ENCODE assay signal across 32 mouse cellular contexts in genomic region chr4:116857203-116857602, GRCm38 (mm10). TPM values are rescaled to one million over a fixed set of nuclear protein-coding genes. Genes with fewer than 3 reads are reported as not detected.
DNase-seq lines count a peak whose midpoint lies in the region; ATAC-seq and TF ChIP-seq lines count a peak whose summit lies in the region.
"Had no signal": no experiment of that assay in that cellular context is flagged by ENCODE, and none has a peak within 500 bp of the region (broad histone marks: within the 10 kb centered on the region; RNA-seq: fewer than 3 reads in every experiment).

No protein-coding gene starts in this region.

- H3K9me3 ChIP-seq in forebrain, embryonic 15.5 days, result no peaks in the 10 kb centered on the region
- H3K9me3 ChIP-seq in forebrain, embryonic 10.5 days, result no peaks in the 10 kb centered on the region
- no peaks in the 10 kb centered on the region for H3K9me3 ChIP-seq in midbrain, embryonic 14.5 days (ENCODE audit: control insufficient read depth, low read length)
- H3K9me3 ChIP-seq in midbrain, embryonic 15.5 days, result no peaks in the 10 kb centered on the region
- no peaks in the 10 kb centered on the region for H3K9me3 ChIP-seq in midbrain, postnatal 0 days (ENCODE audit: low read length)
- H3K9me3 ChIP-seq: embryonic facial prominence, embryonic 15.5 days; heart, embryonic 13.5 days; neural tube, embryonic 15.5 days had no signal

- peaks cover 7% of the 10 kb centered on the region; the same call in 1 of the 2 replicates for H3K4me1 ChIP-seq in forebrain, embryonic 15.5 days
- H3K4me1 ChIP-seq in forebrain, embryonic 10.5 days, result peaks cover 15% of the 10 kb centered on the region
- H3K4me1 ChIP-seq in midbrain, embryonic 14.5 days (ENCODE audit: control insufficient read depth, insufficient read depth, low read length), result peaks cover 6% of the 10 kb centered on the region; the same call in 1 of the 2 replicates
- H3K4me1 ChIP-seq in midbrain, embryonic 15.5 days, result no peaks in the 10 kb centered on the region
- H3K4me1 ChIP-seq in midbrain, postnatal 0 days (ENCODE audit: insufficient read depth, low read length), result no peaks in the 10 kb centered on the region
- H3K4me1 ChIP-seq: embryonic facial prominence, embryonic 15.5 days; heart, embryonic 13.5 days; neural tube, embryonic 15.5 days had no signal

- H3K9ac ChIP-seq in forebrain, embryonic 15.5 days (replicated peaks), result no peak overlapping the region
- H3K9ac ChIP-seq in midbrain, embryonic 14.5 days (replicated peaks; ENCODE audit: low read length), result no peak overlapping the region
- H3K9ac ChIP-seq in midbrain, embryonic 15.5 days, result no peak overlapping the region
- no peak overlapping the region for H3K9ac ChIP-seq in midbrain, postnatal 0 days (replicated peaks; ENCODE audit: low read length, poor library complexity, severe bottlenecking)
- H3K9ac ChIP-seq: embryonic facial prominence, embryonic 15.5 days; heart, embryonic 13.5 days; liver, embryonic 14.5 days; neural tube, embryonic 15.5 days had no signal

- no peaks in the 10 kb centered on the region for H3K36me3 ChIP-seq in forebrain, embryonic 15.5 days
- no peaks in the 10 kb centered on the region for H3K36me3 ChIP-seq in forebrain, embryonic 10.5 days (replicated peaks)
- no peaks in the 10 kb centered on the region for H3K36me3 ChIP-seq in midbrain, embryonic 14.5 days (ENCODE audit: control insufficient read depth, insufficient read depth, low read length)
- no peaks in the 10 kb centered on the region for H3K36me3 ChIP-seq in midbrain, embryonic 15.5 days (replicated peaks)
- H3K36me3 ChIP-seq in midbrain, postnatal 0 days (ENCODE audit: insufficient read depth, low read length), result no peaks in the 10 kb centered on the region
- H3K36me3 ChIP-seq: embryonic facial prominence, embryonic 10.5 days; embryonic facial prominence, embryonic 15.5 days; heart, embryonic 13.5 days; neural tube, embryonic 15.5 days had no signal

- no peak for TF ChIP-seq CTCF in brain, embryonic 14.5 days (IDR thresholded peaks at IDR 0.05; ENCODE audit: borderline replicate concordance, extremely low read depth, insufficient read depth, insufficient read length)
- no peak for TF ChIP-seq CTCF in midbrain, postnatal 0 days (IDR thresholded peaks at IDR 0.05)
- no peak for TF ChIP-seq CTCF in layer of hippocampus, adult 2 months (conservative IDR thresholded peaks at IDR 0.05)

- DNase-seq in forebrain, embryonic 10.5 days (ENCODE audit: extremely low spot score, low spot score), result no peak
- peak; percentile 45 for DNase-seq in midbrain, embryonic 14.5 days
- DNase-seq in brain, embryonic 14.5 days (ENCODE audit: low read depth), result peak; percentile 79
- DNase-seq in midbrain, postnatal 0 days (ENCODE audit: low spot score), result peak; percentile 2
- DNase-seq in layer of hippocampus, adult 2 months (ENCODE audit: low spot score in 2 of 2), result no peak
- DNase-seq: adrenal gland, postnatal 10 days; cerebellum, adult 2 months; cerebellum, postnatal 14 days; gastrocnemius, adult 2 months; gastrocnemius, postnatal 36 days; heart, adult 2 months; heart, postnatal 10 days; kidney, adult 8-10 months; layer of hippocampus, adult 9-11 months; liver; lung, adult 2 months; lung, postnatal 10 days; retina, postnatal 1 day; thymus, adult 2 months; thymus, postnatal 36 days had no signal

- peak overlapping the region; percentile 36; the same call in 1 of the 2 replicates for H3K27ac ChIP-seq in forebrain, embryonic 15.5 days (replicated peaks)
- no peak overlapping the region for H3K27ac ChIP-seq in forebrain, embryonic 10.5 days
- no peak overlapping the region for H3K27ac ChIP-seq in midbrain, embryonic 14.5 days (replicated peaks; ENCODE audit: low read depth, low read length)
- H3K27ac ChIP-seq in midbrain, embryonic 15.5 days, result no peak overlapping the region
- no peak overlapping the region for H3K27ac ChIP-seq in midbrain, postnatal 0 days (ENCODE audit: low read depth, low read length)
- H3K27ac ChIP-seq in layer of hippocampus, adult 2 months, result no peak overlapping the region
- H3K27ac ChIP-seq: embryonic facial prominence, embryonic 10.5 days; embryonic facial prominence, embryonic 15.5 days; gastrocnemius, adult 2 months; heart, adult 2 months; heart, embryonic 13.5 days; kidney, postnatal 0 days; liver, embryonic 14.5 days; macrophage; neural tube, embryonic 15.5 days had no signal

- TF ChIP-seq POLR2A in brain, embryonic 14.5 days (IDR thresholded peaks at IDR 0.05; ENCODE audit: borderline replicate concordance, extremely low read depth, insufficient read depth, insufficient read length, poor library complexity, severe bottlenecking), result no peak

- H3K27me3 ChIP-seq in forebrain, embryonic 15.5 days, result no peaks in the 10 kb centered on the region
- no peaks in the 10 kb centered on the region for H3K27me3 ChIP-seq in forebrain, embryonic 10.5 days (ENCODE audit: poor library complexity, severe bottlenecking)
- no peaks in the 10 kb centered on the region for H3K27me3 ChIP-seq in midbrain, embryonic 14.5 days (ENCODE audit: control insufficient read depth, insufficient read depth, low read length)
- no peaks in the 10 kb centered on the region for H3K27me3 ChIP-seq in midbrain, embryonic 15.5 days (replicated peaks)
- H3K27me3 ChIP-seq in midbrain, postnatal 0 days (ENCODE audit: insufficient read depth, low read length), result no peaks in the 10 kb centered on the region
- H3K27me3 ChIP-seq: embryonic facial prominence, embryonic 15.5 days; heart, embryonic 13.5 days; neural tube, embryonic 15.5 days had no signal

- peak; percentile 71 for ATAC-seq in forebrain, embryonic 15.5 days (replicated peaks)
- no peak for ATAC-seq in midbrain, embryonic 14.5 days (ENCODE audit: low FRiP score, low TSS enrichment)
- no peak for ATAC-seq in midbrain, embryonic 15.5 days (replicated peaks)
- no peak for ATAC-seq in midbrain, postnatal 0 days (ENCODE audit: low FRiP score)
- ATAC-seq: intestine, embryonic 16.5 days; Patski had no signal

- WGBS in forebrain, embryonic 15.5 days, result 35% methylated on average over 10 of the region's 10 CpGs
- WGBS in forebrain, embryonic 10.5 days, result 91% methylated on average over 10 of the region's 10 CpGs
- 50% methylated on average over 10 of the region's 10 CpGs for WGBS in midbrain, embryonic 14.5 days
- WGBS in midbrain, embryonic 15.5 days, result 57% methylated on average over 10 of the region's 10 CpGs
- WGBS in midbrain, postnatal 0 days, result 57% methylated on average over 10 of the region's 10 CpGs

- H3K4me3 ChIP-seq in forebrain, embryonic 15.5 days, result no peak overlapping the region
- H3K4me3 ChIP-seq in forebrain, embryonic 10.5 days, result no peak overlapping the region
- H3K4me3 ChIP-seq in midbrain, embryonic 14.5 days (replicated peaks; ENCODE audit: low read depth, low read length), result no peak overlapping the region
- H3K4me3 ChIP-seq in midbrain, embryonic 15.5 days, result no peak overlapping the region
- H3K4me3 ChIP-seq in midbrain, postnatal 0 days (ENCODE audit: low read depth, low read length), result no peak overlapping the region
- H3K4me3 ChIP-seq in layer of hippocampus, adult 2 months, result no peak overlapping the region
- H3K4me3 ChIP-seq: embryonic facial prominence, embryonic 10.5 days; embryonic facial prominence, embryonic 15.5 days; gastrocnemius, adult 2 months; heart, adult 2 months; heart, embryonic 13.5 days; neural tube, embryonic 15.5 days had no signal

- no peak overlapping the region for H3K4me2 ChIP-seq in forebrain, embryonic 15.5 days (replicated peaks)
- no peak overlapping the region for H3K4me2 ChIP-seq in midbrain, embryonic 14.5 days (ENCODE audit: low read length)
- H3K4me2 ChIP-seq in midbrain, embryonic 15.5 days, result no peak overlapping the region
- no peak overlapping the region for H3K4me2 ChIP-seq in midbrain, postnatal 0 days (ENCODE audit: low read depth, low read length, poor library complexity, severe bottlenecking)
- H3K4me2 ChIP-seq: embryonic facial prominence, embryonic 15.5 days; heart, embryonic 13.5 days; neural tube, embryonic 15.5 days had no signal

RNA-seq across cellular contexts. Expression of gene Zswim5, which starts 20.0 kb away (rescaled TPM):
- 9.2 and 9.5 TPM in 2 replicates for polyA plus RNA-seq in forebrain, embryonic 15.5 days (2015; fragmentation: Nextera tagmentation; extraction: Ambion mirVana)
- polyA plus RNA-seq in forebrain, embryonic 10.5 days (2016; fragmentation: Nextera tagmentation; extraction: Ambion mirVana), result 5.5 and 5.7 TPM in 2 replicates
- polyA plus RNA-seq in midbrain, embryonic 14.5 days (2014; fragmentation: Nextera tagmentation; extraction: Ambion mirVana), result 7.7 and 9.2 TPM in 2 replicates
- 6.7 and 6.8 TPM in 2 replicates for polyA plus RNA-seq in midbrain, embryonic 15.5 days (2015; fragmentation: Nextera tagmentation; extraction: Ambion mirVana)
- 30.1 and 36.0 TPM in 2 replicates for polyA plus RNA-seq in brain, embryonic 14.5 days (2012; rRNA removed)
- 20.1 and 23.0 TPM in 2 replicates for total RNA-seq in midbrain, postnatal 0 days (2014; rRNA removed)
- polyA plus RNA-seq in midbrain, postnatal 0 days (2015; fragmentation: Nextera tagmentation; extraction: Ambion mirVana), result 2.2 and 2.4 TPM in 2 replicates
- 10 to 100 TPM; 15.6 to 17.1 TPM for total RNA-seq in layer of hippocampus, adult 2 months (2021)
- total RNA-seq: MEL had no signal

RNA-seq across cellular contexts. Expression of gene Hpdl, which starts 35.7 kb away (rescaled TPM):
- 0.59 and 0.73 TPM in 2 replicates for polyA plus RNA-seq in forebrain, embryonic 15.5 days (2015; fragmentation: Nextera tagmentation; extraction: Ambion mirVana)
- 1.5 and 2.2 TPM in 2 replicates for polyA plus RNA-seq in forebrain, embryonic 10.5 days (2016; fragmentation: Nextera tagmentation; extraction: Ambion mirVana)
- polyA plus RNA-seq in midbrain, embryonic 14.5 days (2014; fragmentation: Nextera tagmentation; extraction: Ambion mirVana), result 1.1 and 1.2 TPM in 2 replicates
- 0.59 and 0.92 TPM in 2 replicates for polyA plus RNA-seq in midbrain, embryonic 15.5 days (2015; fragmentation: Nextera tagmentation; extraction: Ambion mirVana)
- polyA plus RNA-seq in brain, embryonic 14.5 days (2012; rRNA removed), result 0.34 and 0.64 TPM in 2 replicates
- 0.55 and 0.71 TPM in 2 replicates for total RNA-seq in midbrain, postnatal 0 days (2014; rRNA removed)
- 0.74 and 1.1 TPM in 2 replicates for polyA plus RNA-seq in midbrain, postnatal 0 days (2015; fragmentation: Nextera tagmentation; extraction: Ambion mirVana)
- 1 to 10 TPM; 6.4 to 6.9 TPM for total RNA-seq in layer of hippocampus, adult 2 months (2021)
- total RNA-seq: MEL had no signal
- polyA plus RNA-seq: macrophage had no signal

RNA-seq across cellular contexts. Expression of gene Mutyh, which starts 49.7 kb away (rescaled TPM):
- polyA plus RNA-seq in forebrain, embryonic 15.5 days (2015; fragmentation: Nextera tagmentation; extraction: Ambion mirVana), result 9.5 and 10.1 TPM in 2 replicates
- 30.4 and 30.6 TPM in 2 replicates for polyA plus RNA-seq in forebrain, embryonic 10.5 days (2016; fragmentation: Nextera tagmentation; extraction: Ambion mirVana)
- 3.8 and 5.9 TPM in 2 replicates for polyA plus RNA-seq in midbrain, embryonic 14.5 days (2014; fragmentation: Nextera tagmentation; extraction: Ambion mirVana)
- polyA plus RNA-seq in midbrain, embryonic 15.5 days (2015; fragmentation: Nextera tagmentation; extraction: Ambion mirVana), result 8.3 and 9.5 TPM in 2 replicates
- 10.7 and 21.2 TPM in 2 replicates for polyA plus RNA-seq in brain, embryonic 14.5 days (2012; rRNA removed)
- 5.1 and 5.6 TPM in 2 replicates for total RNA-seq in midbrain, postnatal 0 days (2014; rRNA removed)
- 3.0 and 4.5 TPM in 2 replicates for polyA plus RNA-seq in midbrain, postnatal 0 days (2015; fragmentation: Nextera tagmentation; extraction: Ambion mirVana)
- total RNA-seq in layer of hippocampus, adult 2 months (2021), result 1 to 10 TPM; 3.1 to 3.2 TPM

RNA-seq across cellular contexts. Expression of gene Toe1, which starts 49.8 kb away (rescaled TPM):
- 29.0 and 31.9 TPM in 2 replicates for polyA plus RNA-seq in forebrain, embryonic 15.5 days (2015; fragmentation: Nextera tagmentation; extraction: Ambion mirVana)
- 41.3 and 44.1 TPM in 2 replicates for polyA plus RNA-seq in forebrain, embryonic 10.5 days (2016; fragmentation: Nextera tagmentation; extraction: Ambion mirVana)
- 22.6 and 30.4 TPM in 2 replicates for polyA plus RNA-seq in midbrain, embryonic 14.5 days (2014; fragmentation: Nextera tagmentation; extraction: Ambion mirVana)
- polyA plus RNA-seq in midbrain, embryonic 15.5 days (2015; fragmentation: Nextera tagmentation; extraction: Ambion mirVana), result 31.9 and 32.0 TPM in 2 replicates
- 34.3 and 41.7 TPM in 2 replicates for polyA plus RNA-seq in brain, embryonic 14.5 days (2012; rRNA removed)
- 38.9 and 42.9 TPM in 2 replicates for total RNA-seq in midbrain, postnatal 0 days (2014; rRNA removed)
- 22.5 and 26.2 TPM in 2 replicates for polyA plus RNA-seq in midbrain, postnatal 0 days (2015; fragmentation: Nextera tagmentation; extraction: Ambion mirVana)
- total RNA-seq in layer of hippocampus, adult 2 months (2021), result 10 to 100 TPM; 14.0 to 16.2 TPM

Comparison
In these comparisons a context has a peak if more than half of its experiments do, and no peak if none do; other contexts are left out.
1. DNase-seq: peak in midbrain, embryonic 14.5 days (single experiment), brain, embryonic 14.5 days (single experiment) and midbrain, postnatal 0 days (single experiment); none in forebrain, embryonic 10.5 days (single experiment) and layer of hippocampus, adult 2 months (0 of 2).